ENCODE assay signal across 8 mouse cellular contexts in genomic region chr11:97149026-97149425, GRCm38 (mm10). TPM values are rescaled to one million over a fixed set of nuclear protein-coding genes. Genes with fewer than 3 reads are reported as not detected.
DNase-seq lines count a peak whose midpoint lies in the region; ATAC-seq and TF ChIP-seq lines count a peak whose summit lies in the region.

No protein-coding gene starts in this region.

- H3K4me1 ChIP-seq in spleen, adult 2 months (ENCODE audit: control insufficient read depth, insufficient read depth, insufficient read length) = peaks cover 17% of the 10 kb centered on the region
- H3K4me1 ChIP-seq in liver, embryonic 13.5 days (replicated peaks) = peaks cover 48% of the 10 kb centered on the region

- no peaks in the 10 kb centered on the region for H3K36me3 ChIP-seq in spleen, adult 2 months (ENCODE audit: control insufficient read depth, insufficient read depth, low read length)
- peaks cover 6% of the 10 kb centered on the region; the same call in 1 of the 2 replicates for H3K36me3 ChIP-seq in liver, embryonic 13.5 days

- TF ChIP-seq CTCF in spleen, adult 2 months (IDR thresholded peaks at IDR 0.05; ENCODE audit: extremely low read depth, insufficient read depth, insufficient read length, insufficient replicate concordance) = no peak

- WGBS in spleen, adult 2 months = 90% methylated on average over 9 of the region's 9 CpGs
- WGBS in liver, embryonic 13.5 days (ENCODE audit: insufficient replicate concordance) = 46% methylated on average over 9 of the region's 9 CpGs

- no peak for TF ChIP-seq POLR2A in spleen, adult 2 months (IDR thresholded peaks at IDR 0.05; ENCODE audit: low read depth, low read length)

- H3K27ac ChIP-seq in spleen, adult 2 months (ENCODE audit: insufficient read depth, low read length) = 0 out of 2 replicates have a peak overlapping the region, but pooled peaks have one; percentile 69
- H3K27ac ChIP-seq in liver, embryonic 13.5 days = no peak overlapping the region

- 0 out of 2 replicates have a peak overlapping the region, but pooled peaks have one; percentile 13 for H3K9ac ChIP-seq in liver, embryonic 13.5 days

- H3K4me3 ChIP-seq in spleen, adult 2 months (ENCODE audit: extremely low read depth, insufficient read depth, insufficient read length) = no peak overlapping the region
- peak overlapping the region; percentile 64 for H3K4me3 ChIP-seq in liver, embryonic 13.5 days (replicated peaks)

- H3K27me3 ChIP-seq in spleen, adult 2 months (ENCODE audit: control insufficient read depth, insufficient read depth, low read length) = peaks cover 15% of the 10 kb centered on the region
- H3K27me3 ChIP-seq in liver, embryonic 13.5 days = peaks cover 63% of the 10 kb centered on the region

- no peaks in the 10 kb centered on the region for H3K9me3 ChIP-seq in liver, embryonic 13.5 days (replicated peaks)

- ATAC-seq in liver, embryonic 13.5 days (ENCODE audit: low read depth) = no peak

- DNase-seq in heart, adult 11 months = peak; percentile 95
- no peak for DNase-seq in heart, postnatal 4 days
- no peak for DNase-seq in spleen, adult 2 months (ENCODE audit: low read depth in 1 of 2, low spot score in 2 of 2)
- DNase-seq in spleen, adult 18-20 months = no peak
- no peak for DNase-seq in liver, embryonic 13.5 days
- DNase-seq in retina, embryonic 14.5 days (ENCODE audit: low spot score) = no peak
- DNase-seq in urinary bladder, postnatal 4 days (ENCODE audit: low spot score in 2 of 2) = no peak
- no peak for DNase-seq in frontal cortex, postnatal 25 days (ENCODE audit: low spot score in 2 of 2)

- peak overlapping the region; percentile 79 for H3K4me2 ChIP-seq in liver, embryonic 13.5 days

RNA-seq across cellular contexts. Expression of gene Tbkbp1, which starts 2.3 kb away (rescaled TPM):
- 10 to 100 TPM; 17.0 to 17.7 TPM for total RNA-seq in heart, postnatal 4 days (2021)
- polyA plus RNA-seq in spleen, adult 2 months (2012; rRNA removed) = 16.3 and 20.0 TPM in 2 replicates
- 1.0 and 1.1 TPM in 2 replicates for polyA plus RNA-seq in liver, embryonic 13.5 days (2015; fragmentation: Nextera tagmentation; extraction: Ambion mirVana)

RNA-seq across cellular contexts. Expression of gene Tbx21, which starts 33.9 kb away (rescaled TPM):
- not detected for total RNA-seq in heart, postnatal 4 days (2021)
- 10.9 and 14.4 TPM in 2 replicates for polyA plus RNA-seq in spleen, adult 2 months (2012; rRNA removed)
- polyA plus RNA-seq in liver, embryonic 13.5 days (2015; fragmentation: Nextera tagmentation; extraction: Ambion mirVana) = not detected in 2 replicates

RNA-seq across cellular contexts. Expression of gene Kpnb1, which starts 38.7 kb away (rescaled TPM):
- total RNA-seq in heart, postnatal 4 days (2021) = 100 to 1,000 TPM; 160 to 162 TPM
- polyA plus RNA-seq in spleen, adult 2 months (2012; rRNA removed) = 20.8 and 22.8 TPM in 2 replicates
- 29.2 and 30.8 TPM in 2 replicates for polyA plus RNA-seq in liver, embryonic 13.5 days (2015; fragmentation: Nextera tagmentation; extraction: Ambion mirVana)

Comparison
In these comparisons a context has a peak if more than half of its experiments do, and no peak if none do; other contexts are left out.
1. RNA of gene Tbx21, which starts 33.9 kb away (polyA plus RNA-seq): 10.9 to 14.4 TPM in spleen, adult 2 months; not detected in liver, embryonic 13.5 days; every median in the first group is over 10 times any median in the second.